Mouse (Mus musculus) thymus, postnatal 4 days (tissue): ENCODE measurements at regions not wholly inside any gene's neighbourhood (a gene's known extent, or its start where the extent isn't known, plus 50 kb on each side); places are given as distances from the start of the nearest gene placed in this dataset.
"Not testable (repeated sequence)": the region's sequence is repeated elsewhere in the genome, so short reads cannot be mapped to it uniquely, and the experiment has no call there.

ENCODE experiments used
- DNase-seq: peaks from one replicate; pipeline ENCODE4 v3.0.0; 2021

GRCm38 (mm10) chr2:171985813-171986572 is 57.3 kb downstream of the Cbln4 start:
- no peak for DNase-seq

GRCm38 (mm10) chr2:171969311-171969905 is 73.9 kb downstream of the Cbln4 start:
- DNase-seq = no peak

- no peak for DNase-seq
These were observed 96.6 kb downstream of the Cbln4 start for GRCm38 (mm10) chr2:171946569-171947250.

GRCm38 (mm10) chr2:171942671-171943070 is 100.6 kb downstream of the Cbln4 start:
- no peak for DNase-seq

- DNase-seq = no peak
These were observed 107.5 kb downstream of the Cbln4 start for GRCm38 (mm10) chr2:171935646-171936325.

GRCm38 (mm10) chr2:171920960-171921359 is 122.3 kb downstream of the Cbln4 start:
- DNase-seq = no peak

- DNase-seq = no peak
These were observed 156.0 kb downstream of the Cbln4 start for GRCm38 (mm10) chr2:171887306-171887705.

- not testable (repeated sequence) for DNase-seq
These were observed 163.9 kb downstream of the Cbln4 start for GRCm38 (mm10) chr2:171879238-171879960.

GRCm38 (mm10) chr2:171867550-171867949 is 175.7 kb downstream of the Cbln4 start:
- DNase-seq = no peak

- no peak for DNase-seq
These were observed 178.8 kb downstream of the Cbln4 start for GRCm38 (mm10) chr2:171864376-171864965.

GRCm38 (mm10) chr2:171862626-171863025 is 180.6 kb downstream of the Cbln4 start:
- no peak for DNase-seq

- no peak for DNase-seq
These were observed 184.4 kb downstream of the Cbln4 start for GRCm38 (mm10) chr2:171858894-171859293.

- DNase-seq = no peak
These were observed 186.8 kb downstream of the Cbln4 start for GRCm38 (mm10) chr2:171856491-171856890.

GRCm38 (mm10) chr2:171846826-171847492 is 196.3 kb downstream of the Cbln4 start:
- no peak for DNase-seq

- no peak for DNase-seq
These were observed 203.1 kb downstream of the Cbln4 start for GRCm38 (mm10) chr2:171840058-171840713.

GRCm38 (mm10) chr2:171822156-171822555 is 221.1 kb downstream of the Cbln4 start:
- no peak for DNase-seq

GRCm38 (mm10) chr2:171818504-171818903 is 224.8 kb downstream of the Cbln4 start:
- DNase-seq = no peak

GRCm38 (mm10) chr2:171816685-171817419 is 226.4 kb downstream of the Cbln4 start:
- DNase-seq = no peak

GRCm38 (mm10) chr2:171812701-171813100 is 230.6 kb downstream of the Cbln4 start:
- DNase-seq = no peak

- DNase-seq = no peak
These were observed 237.9 kb downstream of the Cbln4 start for GRCm38 (mm10) chr2:171805376-171805775.
